Mouse (Mus musculus): ENCODE data around the gene Enho. TPM values are rescaled to one million over a fixed set of nuclear protein-coding genes. Genes with fewer than 3 reads are reported as not detected.

Gene Enho
- polyA plus RNA-seq, 1 experiment from 2014 or later: 23.2 TPM

DNA sequence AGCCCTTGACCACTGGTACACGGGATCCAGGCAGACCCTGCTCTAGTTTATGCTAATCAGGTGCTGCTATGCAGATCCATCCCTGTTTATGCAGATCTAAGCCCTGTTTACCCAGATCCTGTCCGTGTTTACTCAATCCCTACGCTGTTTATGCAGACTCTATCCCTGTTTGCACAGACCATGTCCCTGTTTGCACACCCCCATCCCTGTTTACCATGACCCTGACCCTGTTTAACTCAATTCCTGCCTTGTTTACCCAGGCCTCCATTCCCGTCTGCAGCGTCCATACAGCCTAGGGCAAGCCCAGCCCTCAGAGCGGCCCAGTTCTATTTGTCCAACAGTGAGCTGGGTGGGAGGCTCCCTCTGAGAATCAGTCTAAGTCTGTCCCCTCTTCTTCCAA, 9.9 kb downstream of the Enho start:
- H3K9ac ChIP-seq: no peak overlapping the region
- no peak overlapping the region for H3K4me3 ChIP-seq
- no peaks in the 10 kb centered on the region; the same call in 1 of the 2 replicates for H3K27me3 ChIP-seq
- H3K4me1 ChIP-seq: peaks cover 62% of the 10 kb centered on the region
- 34% methylated on average over 6 of the region's 6 CpGs for WGBS
- H3K4me2 ChIP-seq: no peak overlapping the region
- H3K27ac ChIP-seq: no peak overlapping the region
- no peaks in the 10 kb centered on the region for H3K9me3 ChIP-seq
- ATAC-seq (ENCODE audit: insufficient number of reproducible peaks, insufficient read depth, low FRiP score, low TSS enrichment, low read depth): no peak
- H3K36me3 ChIP-seq: no peaks in the 10 kb centered on the region

DNA sequence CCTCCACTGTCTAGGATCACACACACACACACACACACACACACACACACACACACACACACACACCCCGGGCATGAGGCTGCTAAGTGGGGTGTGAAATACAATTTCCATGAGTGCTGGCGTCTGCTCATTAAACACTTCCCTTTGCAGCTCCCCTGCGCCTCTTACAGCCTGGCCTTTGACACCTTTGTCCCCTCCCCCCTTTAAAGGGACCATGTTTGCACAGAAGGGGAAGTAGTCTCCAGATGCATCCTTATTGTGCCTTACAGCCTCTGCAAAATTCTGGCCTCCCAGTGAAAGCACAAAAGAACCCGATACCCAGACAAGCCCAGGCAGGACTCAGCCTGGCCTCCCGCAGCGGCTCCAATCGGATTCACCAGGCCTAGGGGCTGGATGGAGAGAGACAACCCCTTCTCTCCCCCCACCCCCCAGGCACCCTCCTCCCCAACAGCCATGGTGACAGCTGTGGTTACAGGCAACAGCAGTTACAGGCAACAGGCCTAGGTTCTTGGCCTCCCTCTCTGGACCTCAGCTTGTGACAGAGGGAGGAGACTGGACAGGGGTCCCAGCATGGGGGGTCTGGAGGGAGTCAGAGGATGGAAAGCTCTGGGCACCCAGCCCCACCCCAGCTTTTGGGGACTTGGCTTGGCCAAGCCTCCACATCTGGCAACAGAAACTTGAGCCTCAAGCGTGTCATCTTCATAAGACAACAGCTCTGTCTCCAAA, 11.8 kb downstream of the Enho start:
- H3K4me3 ChIP-seq: no peak overlapping the region
- peak overlapping the region; percentile 39 for H3K4me2 ChIP-seq
- peak; percentile 44; the same call in 1 of the 2 replicates for ATAC-seq (ENCODE audit: insufficient number of reproducible peaks, insufficient read depth, low FRiP score, low TSS enrichment, low read depth)

DNA sequence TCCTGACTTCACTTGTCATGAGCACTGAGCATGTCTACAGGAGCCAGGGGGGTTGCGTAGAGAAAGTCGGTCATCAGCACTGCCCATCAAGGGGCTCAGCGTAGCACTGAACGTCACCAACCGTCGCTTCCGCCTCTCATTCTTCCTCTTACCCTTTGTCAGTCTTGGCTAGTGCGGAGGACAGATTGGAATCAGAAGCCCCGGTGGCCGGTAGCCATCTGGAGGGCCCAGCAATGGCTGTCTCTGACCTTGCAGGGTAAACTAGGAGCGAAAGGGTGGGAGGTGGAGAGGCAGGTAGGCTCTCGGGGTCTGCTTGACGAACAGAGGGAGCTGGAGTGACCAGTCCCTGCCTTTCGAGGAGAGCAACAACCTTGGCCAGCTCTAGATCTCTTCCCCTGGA, 18.1 kb downstream of the Enho start:
- peaks cover 4% of the 10 kb centered on the region; the same call in 1 of the 2 replicates for H3K27me3 ChIP-seq
- no peak overlapping the region for H3K9ac ChIP-seq
- no peak overlapping the region for H3K4me3 ChIP-seq
- H3K36me3 ChIP-seq: no peaks in the 10 kb centered on the region
- no peaks in the 10 kb centered on the region for H3K9me3 ChIP-seq
- H3K4me2 ChIP-seq: no peak overlapping the region
- no peaks in the 10 kb centered on the region; the same call in 1 of the 2 replicates for H3K4me1 ChIP-seq
- WGBS: 89% methylated on average over 14 of the region's 14 CpGs
- no peak overlapping the region for H3K27ac ChIP-seq
- no peak for ATAC-seq (ENCODE audit: insufficient number of reproducible peaks, insufficient read depth, low FRiP score, low TSS enrichment, low read depth)

More for the DNA sequence above, 11.8 kb downstream of the Enho start:
- Histone ChIP-seq H3K9ac (peak overlapping the region; percentile 49), H3K36me3 (no peaks in the 10 kb centered on the region), H3K4me1 (peaks cover 59% of the 10 kb centered on the region), H3K27me3 (no peaks in the 10 kb centered on the region; the same call in 1 of the 2 replicates), H3K9me3 (no peaks in the 10 kb centered on the region), H3K27ac (peak overlapping the region; percentile 80)
- 4% methylated on average over 8 of the region's 8 CpGs for WGBS

DNA sequence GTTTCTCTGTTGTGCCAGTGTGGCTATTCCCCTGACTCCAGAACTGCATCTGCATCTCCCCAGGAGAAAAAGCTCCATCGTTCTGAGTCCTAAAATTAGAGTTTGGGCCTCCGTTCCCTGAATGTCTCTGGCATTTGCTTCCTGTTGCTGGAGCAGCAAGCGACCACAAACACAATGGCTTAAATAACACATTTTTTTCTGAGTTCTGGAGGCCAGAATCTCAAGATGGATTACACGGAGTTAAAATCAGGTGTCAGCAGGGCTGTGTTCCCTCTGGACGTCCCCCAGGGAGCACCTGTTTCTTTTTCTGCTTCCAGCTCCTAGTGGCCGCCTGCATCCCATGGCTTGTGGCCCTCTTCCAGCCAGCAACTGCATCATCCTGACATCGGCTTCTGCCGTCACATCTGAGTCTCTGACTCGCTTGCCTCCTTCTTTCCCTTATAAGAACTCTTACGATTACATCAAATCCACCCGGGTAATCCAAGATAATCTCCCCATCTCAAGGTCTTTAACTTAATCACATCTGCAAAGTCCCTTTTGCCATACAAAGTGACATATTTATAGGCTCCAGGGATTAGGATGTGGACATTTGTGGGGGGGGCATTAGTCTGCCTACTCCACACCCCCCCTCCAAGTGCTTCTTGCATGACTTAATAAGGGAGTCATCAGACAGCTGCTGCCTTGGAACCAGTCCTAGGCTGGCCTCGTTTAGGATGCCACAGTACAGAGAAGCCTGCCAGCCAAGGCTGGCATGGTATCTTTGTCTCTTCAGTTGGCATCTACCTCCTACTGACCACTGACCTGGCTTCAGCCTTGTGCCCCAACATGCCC, 21.0 kb downstream of the Enho start:
- Histone ChIP-seq H3K36me3 (no peaks in the 10 kb centered on the region), H3K27me3 (peaks cover 6% of the 10 kb centered on the region; the same call in 1 of the 2 replicates), H3K9ac (no peak overlapping the region), H3K9me3 (no peaks in the 10 kb centered on the region), H3K4me1 (peaks cover 9% of the 10 kb centered on the region), H3K4me2 (no peak overlapping the region), H3K4me3 (no peak overlapping the region), H3K27ac (no peak overlapping the region)
- no peak for ATAC-seq (ENCODE audit: insufficient number of reproducible peaks, insufficient read depth, low FRiP score, low TSS enrichment, low read depth)
- 48% methylated on average over 12 of the region's 12 CpGs for WGBS

DNA sequence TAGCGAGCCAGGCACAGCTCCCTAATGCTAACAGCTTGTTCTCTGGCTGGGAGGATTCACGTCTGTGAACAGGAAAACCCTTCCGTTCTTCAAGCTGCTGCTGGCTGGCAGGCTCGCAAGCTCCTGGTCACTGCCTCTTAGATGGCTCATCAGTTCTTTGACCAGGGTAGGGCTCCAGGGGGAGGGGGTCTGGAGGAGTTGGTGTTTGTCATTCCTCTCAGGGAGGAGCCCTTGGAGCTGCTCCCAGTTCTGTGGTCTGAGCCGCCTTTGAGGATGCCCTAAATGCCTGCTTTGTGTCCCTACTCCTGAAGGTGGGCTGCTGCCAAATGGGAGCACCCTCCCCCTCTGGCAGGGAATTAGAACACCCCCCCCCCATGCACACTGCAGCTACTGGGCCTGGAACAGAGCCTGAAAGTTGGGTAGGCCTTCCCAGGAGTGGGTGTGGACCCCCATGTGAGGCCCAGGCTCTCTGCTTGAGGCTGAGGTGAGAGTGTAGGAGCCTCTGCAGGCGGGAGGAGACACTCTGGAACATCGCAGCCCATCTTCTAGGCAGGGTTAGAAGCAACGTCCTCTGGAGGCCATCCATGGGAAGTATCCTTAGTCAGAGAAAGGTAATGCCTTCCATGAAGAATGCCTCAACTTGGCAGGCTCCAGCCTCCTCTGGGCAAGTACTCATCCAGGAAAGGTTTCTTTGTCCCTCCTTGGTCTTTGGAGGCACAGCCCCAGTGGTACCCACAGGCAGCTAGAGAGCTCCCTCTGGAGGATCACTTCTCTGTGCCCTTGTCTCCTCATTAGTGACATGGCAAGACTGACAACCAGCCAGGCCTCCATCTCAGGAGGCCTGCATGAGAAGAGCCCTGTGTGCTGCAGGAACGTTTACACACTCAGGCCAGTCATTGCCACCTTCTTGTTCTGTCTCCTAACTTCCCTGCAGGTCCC, 24.2 kb downstream of the Enho start:
- peaks cover 9% of the 10 kb centered on the region for H3K4me1 ChIP-seq
- no peaks in the 10 kb centered on the region for H3K36me3 ChIP-seq
- no peak overlapping the region for H3K4me2 ChIP-seq
- H3K9me3 ChIP-seq: no peaks in the 10 kb centered on the region
- ATAC-seq (ENCODE audit: insufficient number of reproducible peaks, insufficient read depth, low FRiP score, low TSS enrichment, low read depth): peak; percentile 56; the same call in 1 of the 2 replicates
- H3K4me3 ChIP-seq: no peak overlapping the region
- H3K9ac ChIP-seq: no peak overlapping the region
- H3K27me3 ChIP-seq: peaks cover 6% of the 10 kb centered on the region; the same call in 1 of the 2 replicates
- peak overlapping the region; percentile 55; the same call in 1 of the 2 replicates for H3K27ac ChIP-seq
- WGBS: 69% methylated on average over 9 of the region's 9 CpGs

GRCm38 (mm10) chr4:41614156-41614555, 26.0 kb downstream of the Enho start:
- no peaks in the 10 kb centered on the region for H3K36me3 ChIP-seq
- ATAC-seq (ENCODE audit: insufficient number of reproducible peaks, insufficient read depth, low FRiP score, low TSS enrichment, low read depth): no peak
- no peak overlapping the region for H3K27ac ChIP-seq
- peaks cover 13% of the 10 kb centered on the region for H3K4me1 ChIP-seq
- no peak overlapping the region for H3K4me2 ChIP-seq
- WGBS: 10% methylated on average over 7 of the region's 7 CpGs
- H3K9me3 ChIP-seq: no peaks in the 10 kb centered on the region
- H3K4me3 ChIP-seq: no peak overlapping the region
- H3K27me3 ChIP-seq: peaks cover 6% of the 10 kb centered on the region; the same call in 1 of the 2 replicates
- no peak overlapping the region for H3K9ac ChIP-seq

GRCm38 (mm10) chr4:41612166-41612565, 28.0 kb downstream of the Enho start:
- Histone ChIP-seq H3K27me3 (peaks cover 6% of the 10 kb centered on the region), H3K27ac (no peak overlapping the region; the same call in 1 of the 2 replicates), H3K9me3 (no peaks in the 10 kb centered on the region), H3K4me2 (no peak overlapping the region), H3K9ac (no peak overlapping the region), H3K4me3 (no peak overlapping the region), H3K36me3 (no peaks in the 10 kb centered on the region), H3K4me1 (peaks cover 13% of the 10 kb centered on the region)
- ATAC-seq (ENCODE audit: insufficient number of reproducible peaks, insufficient read depth, low FRiP score, low TSS enrichment, low read depth): no peak
- WGBS: 61% methylated on average over 8 of the region's 8 CpGs

- H3K9ac ChIP-seq: no peak overlapping the region
- no peaks in the 10 kb centered on the region for H3K36me3 ChIP-seq
- H3K4me2 ChIP-seq: no peak overlapping the region
- H3K4me3 ChIP-seq: no peak overlapping the region
- peaks cover 4% of the 10 kb centered on the region; the same call in 1 of the 2 replicates for H3K4me1 ChIP-seq
- H3K27ac ChIP-seq: no peak overlapping the region
- WGBS: 24% methylated on average over 6 of the region's 6 CpGs
- ATAC-seq (ENCODE audit: insufficient number of reproducible peaks, insufficient read depth, low FRiP score, low TSS enrichment, low read depth): no peak
- peaks cover 6% of the 10 kb centered on the region; the same call in 1 of the 2 replicates for H3K27me3 ChIP-seq
- no peaks in the 10 kb centered on the region for H3K9me3 ChIP-seq
Observed at GRCm38 (mm10) chr4:41610594-41610980, 29.5 kb downstream of the Enho start.

DNA sequence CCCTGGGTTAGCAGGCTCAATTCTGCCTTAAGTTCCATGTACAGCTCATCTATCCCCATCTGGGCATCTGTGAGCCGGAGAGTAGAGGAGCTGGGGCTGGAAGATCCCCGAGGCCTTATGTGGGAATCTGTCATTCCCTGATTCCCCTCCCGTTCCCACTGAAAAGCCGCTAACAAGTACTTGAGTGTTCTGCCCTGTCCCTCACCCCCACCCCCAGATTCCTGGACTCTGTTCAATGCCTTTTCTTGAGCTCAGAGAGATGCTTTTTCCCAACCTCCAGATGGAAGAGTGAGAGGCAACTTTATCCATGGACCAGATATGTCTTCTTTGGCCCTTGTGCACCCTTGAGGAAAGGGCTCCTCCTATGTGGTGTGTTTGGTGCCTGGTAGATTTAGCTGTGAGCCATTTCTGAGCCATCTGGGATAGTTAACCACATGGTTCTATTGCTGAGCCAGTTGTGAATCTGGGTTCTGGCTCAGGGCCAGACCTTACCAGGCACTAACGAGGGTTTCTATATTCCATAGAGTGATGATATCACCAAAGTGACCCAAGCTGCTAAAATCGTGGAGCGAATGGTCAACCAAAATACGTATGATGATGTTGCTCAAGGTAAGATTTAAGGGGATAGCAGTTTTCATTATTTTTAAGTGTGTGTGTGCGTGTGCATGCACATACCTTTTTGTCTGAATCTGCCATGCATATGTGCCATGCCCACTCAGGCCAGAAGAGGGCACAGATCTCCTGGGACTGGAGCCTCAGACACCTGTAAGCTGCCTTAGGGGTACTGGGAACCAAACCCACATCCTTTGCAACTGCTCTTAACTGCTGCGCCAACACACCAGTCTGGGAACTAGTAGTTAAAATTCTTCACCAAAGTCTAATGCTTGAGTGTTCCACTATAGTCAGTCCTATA, 30.2 kb downstream of the Enho start:
- no peak for ATAC-seq (ENCODE audit: insufficient number of reproducible peaks, insufficient read depth, low FRiP score, low TSS enrichment, low read depth)
- peaks cover 4% of the 10 kb centered on the region; the same call in 1 of the 2 replicates for H3K4me1 ChIP-seq
- no peak overlapping the region for H3K27ac ChIP-seq
- no peaks in the 10 kb centered on the region for H3K9me3 ChIP-seq
- no peak overlapping the region for H3K9ac ChIP-seq
- no peaks in the 10 kb centered on the region for H3K36me3 ChIP-seq
- H3K4me2 ChIP-seq: no peak overlapping the region
- WGBS: 73% methylated on average over 10 of the region's 10 CpGs
- H3K27me3 ChIP-seq: peaks cover 4% of the 10 kb centered on the region; the same call in 1 of the 2 replicates
- H3K4me3 ChIP-seq: no peak overlapping the region

DNA sequence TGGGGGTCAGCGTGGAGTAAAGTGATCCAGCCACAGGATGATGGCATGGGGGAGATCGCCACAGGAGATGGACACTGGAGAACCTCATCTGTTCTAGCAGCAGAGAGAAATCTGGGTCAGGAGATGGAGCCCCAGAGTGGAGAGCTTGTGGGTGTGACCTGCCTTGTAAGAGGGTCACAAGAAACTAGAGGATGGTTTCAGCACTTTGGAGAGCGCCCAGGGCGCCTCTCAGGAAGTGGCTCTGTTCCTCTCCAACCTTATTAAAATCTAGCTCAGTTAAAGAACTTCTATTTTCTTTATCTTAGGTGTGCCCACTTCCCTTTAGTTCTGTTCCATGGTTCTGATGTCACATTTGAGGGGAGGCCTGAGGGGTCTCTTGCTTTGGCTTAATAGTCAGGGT, 33.3 kb downstream of the Enho start:
- Histone ChIP-seq H3K4me1 (peaks cover 4% of the 10 kb centered on the region; the same call in 1 of the 2 replicates), H3K27ac (no peak overlapping the region), H3K4me2 (no peak overlapping the region), H3K9ac (no peak overlapping the region), H3K36me3 (no peaks in the 10 kb centered on the region), H3K27me3 (peaks cover 30% of the 10 kb centered on the region), H3K4me3 (no peak overlapping the region), H3K9me3 (no peaks in the 10 kb centered on the region)
- 35% methylated on average over 4 of the region's 4 CpGs for WGBS
- no peak for ATAC-seq (ENCODE audit: insufficient number of reproducible peaks, insufficient read depth, low FRiP score, low TSS enrichment, low read depth)
